In the genomic region with DNA sequence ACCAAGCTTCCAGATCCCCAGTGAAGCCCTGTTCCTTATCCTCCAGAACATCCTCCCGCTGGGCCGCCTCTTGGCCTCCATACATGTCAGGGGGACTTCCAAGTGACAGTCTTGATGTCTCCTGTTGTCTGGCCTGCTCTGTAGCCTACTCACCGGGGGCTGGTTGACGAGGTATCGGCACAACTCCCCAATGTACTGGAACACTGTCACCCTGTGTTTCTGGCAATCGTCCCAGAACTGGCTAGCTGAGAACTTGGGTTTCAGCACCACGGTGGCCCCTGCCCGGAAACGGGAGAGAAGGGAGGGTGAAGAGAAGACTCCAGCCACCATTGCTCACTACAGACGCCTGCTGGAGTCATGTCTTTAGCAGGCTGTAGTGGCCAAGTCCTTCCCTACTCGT, we compare ENCODE assay signal across 8 mouse cellular contexts. TPM values are rescaled to one million over a fixed set of nuclear protein-coding genes. Genes with fewer than 3 reads are reported as not detected.
DNase-seq lines count a peak whose midpoint lies in the region; ATAC-seq lines count a peak whose summit lies in the region.

No protein-coding gene starts in this region.

- H3K27ac ChIP-seq in neural tube, embryonic 14.5 days (ENCODE audit: low read depth, low read length): no peak overlapping the region

- peak overlapping the region; percentile 94; the same call in 1 of the 2 replicates for H3K9ac ChIP-seq in neural tube, embryonic 14.5 days (replicated peaks; ENCODE audit: low read depth, low read length)

- peak overlapping the region; percentile 73 for H3K4me3 ChIP-seq in neural tube, embryonic 14.5 days (ENCODE audit: low read depth, low read length)

- H3K4me1 ChIP-seq in neural tube, embryonic 14.5 days (ENCODE audit: control insufficient read depth, insufficient read depth, low read length): peaks cover 29% of the 10 kb centered on the region

- H3K9me3 ChIP-seq in neural tube, embryonic 14.5 days (ENCODE audit: control insufficient read depth, low read length): no peaks in the 10 kb centered on the region

- 0 out of 2 replicates have a peak, but pooled peaks have one; percentile 3 for ATAC-seq in granulocyte monocyte progenitor cell, adult 5-6 weeks (replicated peaks; ENCODE audit: poor library complexity, severe bottlenecking)
- ATAC-seq in neural tube, embryonic 14.5 days (ENCODE audit: low read depth): no peak

- H3K36me3 ChIP-seq in neural tube, embryonic 14.5 days (ENCODE audit: control insufficient read depth, insufficient read depth, low read length): peaks cover 15% of the 10 kb centered on the region

- intact Hi-C loops in left cerebral cortex, postnatal 14 days (cut with DNase I): no loop called here

- 62% methylated on average over 11 of the region's 11 CpGs for WGBS in neural tube, embryonic 14.5 days

- DNase-seq in left cerebral cortex, postnatal 14 days (ENCODE audit: low spot score in 2 of 2): peak; percentile 46 to 70
- DNase-seq in left cerebral cortex, adult 11 months (ENCODE audit: low spot score): no peak
- peak; percentile 84 for DNase-seq in adrenal gland, postnatal 14 days
- peak; percentile 25 for DNase-seq in layer of hippocampus, adult 9-10 months (ENCODE audit: low spot score)
- DNase-seq in retina, embryonic 14.5 days (ENCODE audit: low spot score): no peak
- DNase-seq in cerebellum, postnatal 36 days: no peak

- no peaks in the 10 kb centered on the region for H3K27me3 ChIP-seq in neural tube, embryonic 14.5 days (ENCODE audit: control insufficient read depth, insufficient read depth, low read length)

- H3K4me2 ChIP-seq in neural tube, embryonic 14.5 days (ENCODE audit: low read depth, low read length): peak overlapping the region; percentile 90

RNA-seq across cellular contexts. Expression of a gene that starts 2.3 kb away (rescaled TPM):
- total RNA-seq in left cerebral cortex, postnatal 14 days (2021): 1 to 10 TPM; 5.1 to 6.2 TPM
- 73.1 and 86.4 TPM in 2 replicates for total RNA-seq in adrenal gland, postnatal 14 days (2021)
- 2.1 and 4.2 TPM in 2 replicates for total RNA-seq in granulocyte monocyte progenitor cell, adult 5-6 weeks (2014; fragmentation: Nextera tagmentation)
- 0.88 and 0.99 TPM in 2 replicates for total RNA-seq in granulocyte monocyte progenitor cell, adult 5-6 weeks (2017)
- polyA plus RNA-seq in neural tube, embryonic 14.5 days (2014; fragmentation: Nextera tagmentation; extraction: Ambion mirVana): 21.3 and 21.7 TPM in 2 replicates

RNA-seq across cellular contexts. Expression of a gene that starts 45.9 kb away (rescaled TPM):
- 10 to 100 TPM; 61.4 to 65.3 TPM for total RNA-seq in left cerebral cortex, postnatal 14 days (2021)
- total RNA-seq in adrenal gland, postnatal 14 days (2021): 59.5 and 62.4 TPM in 2 replicates
- 29.3 and 47.1 TPM in 2 replicates for total RNA-seq in granulocyte monocyte progenitor cell, adult 5-6 weeks (2014; fragmentation: Nextera tagmentation)
- 18.4 and 25.9 TPM in 2 replicates for total RNA-seq in granulocyte monocyte progenitor cell, adult 5-6 weeks (2017)
- polyA plus RNA-seq in neural tube, embryonic 14.5 days (2014; fragmentation: Nextera tagmentation; extraction: Ambion mirVana): 30.1 and 35.2 TPM in 2 replicates

Comparison
In these comparisons a context has a peak if more than half of its experiments do, and no peak if none do; other contexts are left out.
1. DNase-seq: peak in left cerebral cortex, postnatal 14 days (2 of 2), adrenal gland, postnatal 14 days (single experiment) and layer of hippocampus, adult 9-10 months (single experiment); none in left cerebral cortex, adult 11 months (single experiment), retina, embryonic 14.5 days (single experiment) and cerebellum, postnatal 36 days (0 of 2).
2. RNA of a gene that starts 2.3 kb away (total RNA-seq): 73.1 to 86.4 TPM in adrenal gland, postnatal 14 days; 5.1 to 6.2 TPM in left cerebral cortex, postnatal 14 days and 0.88 to 4.2 TPM in granulocyte monocyte progenitor cell, adult 5-6 weeks; every median in the first group is over 10 times any median in the second.